Mouse (Mus musculus): ENCODE data around the gene Dlgap3. TPM values are rescaled to one million over a fixed set of nuclear protein-coding genes. Genes with fewer than 3 reads are reported as not detected.

Dlgap3 gene
- polyA plus RNA-seq, 1 experiment from 2014 or later: 0.57 TPM

DNA sequence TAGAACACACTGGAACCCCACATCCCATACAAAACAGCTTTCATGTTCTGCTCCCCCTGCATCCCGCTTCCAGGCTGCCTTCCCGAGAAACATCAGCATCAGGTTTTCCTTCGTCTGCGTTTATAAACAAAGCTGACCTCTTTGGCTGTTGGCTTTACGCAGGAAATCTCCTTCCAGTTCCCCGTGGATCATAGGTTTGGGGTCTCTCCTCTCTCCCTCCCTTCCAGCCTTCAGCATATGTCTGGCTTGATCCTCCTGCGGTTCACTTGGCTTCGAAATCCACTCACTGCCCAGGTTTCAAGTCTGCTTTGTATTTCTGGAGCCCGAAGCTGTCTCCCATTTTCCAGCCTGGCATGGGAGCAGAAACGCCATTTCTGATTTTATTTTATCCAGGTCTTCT, 54.3 kb downstream of the Dlgap3 start:
- Histone ChIP-seq H3K9me3 (no peaks in the 10 kb centered on the region), H3K9ac (no peak overlapping the region), H3K4me3 (no peak overlapping the region), H3K4me2 (no peak overlapping the region), H3K36me3 (no peaks in the 10 kb centered on the region), H3K4me1 (no peaks in the 10 kb centered on the region; the same call in 1 of the 2 replicates), H3K27ac (replicated peaks) (no peak overlapping the region), H3K27me3 (replicated peaks) (peaks cover 63% of the 10 kb centered on the region)
- WGBS: 37% methylated on average over 10 of the region's 10 CpGs
- ATAC-seq (ENCODE audit: extremely low read depth, insufficient number of reproducible peaks, low FRiP score, low TSS enrichment): no peak

DNA sequence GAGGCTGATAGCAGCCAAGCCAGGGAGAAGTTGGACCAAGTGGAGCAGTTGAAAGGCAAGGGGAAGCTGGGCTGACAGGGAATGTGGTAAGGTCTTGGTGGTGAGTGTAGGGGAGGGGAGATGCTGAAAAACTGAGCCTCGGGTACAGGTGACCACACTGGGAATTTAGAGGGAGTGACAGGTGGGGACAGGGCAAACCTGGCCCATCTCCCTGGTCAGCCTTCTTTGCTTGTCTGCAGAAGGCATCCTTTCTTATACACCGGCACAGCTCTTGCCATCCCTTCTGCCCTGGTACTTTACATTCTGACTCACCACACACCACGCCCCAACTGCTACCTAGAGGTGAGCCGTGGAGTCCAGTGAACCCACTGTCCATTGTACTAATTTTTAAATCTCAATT, 54.8 kb downstream of the Dlgap3 start:
- 62% methylated on average over 4 of the region's 4 CpGs for WGBS
- Histone ChIP-seq H3K27ac (replicated peaks) (no peak overlapping the region), H3K4me2 (no peak overlapping the region), H3K36me3 (no peaks in the 10 kb centered on the region), H3K27me3 (replicated peaks) (peaks cover 68% of the 10 kb centered on the region), H3K4me1 (no peaks in the 10 kb centered on the region; the same call in 1 of the 2 replicates), H3K9me3 (no peaks in the 10 kb centered on the region), H3K4me3 (no peak overlapping the region), H3K9ac (no peak overlapping the region)
- no peak for ATAC-seq (ENCODE audit: extremely low read depth, insufficient number of reproducible peaks, low FRiP score, low TSS enrichment)

DNA sequence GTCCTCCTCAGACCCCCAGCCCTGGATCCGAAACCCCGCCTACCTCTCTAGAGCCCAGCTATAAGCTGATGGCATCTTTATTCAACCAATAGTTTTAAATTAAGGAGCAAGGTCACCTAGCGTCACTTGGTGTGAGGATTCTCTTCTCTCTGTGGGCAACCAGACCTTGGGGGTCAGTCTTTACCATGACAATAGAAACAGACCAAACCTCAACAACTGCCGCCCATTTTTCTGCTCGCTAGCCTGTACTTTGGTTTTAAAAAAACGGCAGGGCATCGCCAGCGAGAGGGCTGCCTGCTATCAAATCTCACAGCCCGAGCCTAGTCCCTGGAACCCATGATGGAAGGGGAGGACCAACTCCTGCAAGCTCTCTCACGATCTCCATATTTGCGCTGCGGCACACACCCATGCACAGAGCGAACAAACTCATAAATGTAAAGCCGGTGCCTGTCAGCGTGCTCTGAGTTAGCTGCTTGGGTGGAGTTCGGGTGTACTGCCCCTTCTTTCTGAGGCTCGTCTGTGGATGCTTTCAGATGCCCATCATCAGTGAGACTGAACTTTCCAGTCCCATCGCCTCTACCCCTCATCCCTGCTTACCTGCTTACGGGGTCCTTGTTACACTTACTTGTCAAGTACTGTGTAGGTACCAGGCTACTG, 55.6 kb downstream of the Dlgap3 start:
- Histone ChIP-seq H3K27me3 (replicated peaks) (peaks cover 76% of the 10 kb centered on the region), H3K4me2 (no peak overlapping the region), H3K9me3 (no peaks in the 10 kb centered on the region), H3K9ac (no peak overlapping the region), H3K36me3 (no peaks in the 10 kb centered on the region), H3K4me1 (no peaks in the 10 kb centered on the region; the same call in 1 of the 2 replicates), H3K27ac (replicated peaks) (no peak overlapping the region), H3K4me3 (0 out of 2 replicates have a peak overlapping the region, but pooled peaks have one; percentile 1)
- WGBS: 21% methylated on average over 19 of the region's 19 CpGs
- ATAC-seq (ENCODE audit: extremely low read depth, insufficient number of reproducible peaks, low FRiP score, low TSS enrichment): no peak

DNA sequence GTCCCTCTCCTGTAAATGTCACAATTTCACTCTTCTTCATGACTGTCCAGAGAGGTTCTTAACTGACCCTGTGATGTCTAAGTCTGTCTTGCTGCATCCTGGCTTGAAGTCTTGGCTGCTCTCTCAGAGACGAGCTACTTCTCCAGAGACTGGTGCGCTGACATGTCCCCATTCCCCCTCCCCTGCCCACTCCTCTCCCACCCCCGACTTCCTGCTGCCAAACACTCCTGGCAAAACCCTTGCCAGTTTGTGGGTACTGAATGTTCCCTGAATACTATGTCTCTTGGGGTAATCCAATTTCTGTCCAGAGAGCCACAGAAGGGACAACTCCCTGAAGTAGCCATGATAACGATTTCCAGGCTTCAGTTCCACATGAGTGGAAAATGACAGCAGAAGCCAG, 57.1 kb downstream of the Dlgap3 start:
- Histone ChIP-seq H3K9me3 (no peaks in the 10 kb centered on the region), H3K27me3 (replicated peaks) (peaks cover 85% of the 10 kb centered on the region), H3K4me1 (no peaks in the 10 kb centered on the region; the same call in 1 of the 2 replicates), H3K4me3 (no peak overlapping the region), H3K9ac (no peak overlapping the region), H3K36me3 (no peaks in the 10 kb centered on the region), H3K27ac (replicated peaks) (no peak overlapping the region), H3K4me2 (no peak overlapping the region)
- no peak for ATAC-seq (ENCODE audit: extremely low read depth, insufficient number of reproducible peaks, low FRiP score, low TSS enrichment)
- 42% methylated on average over 4 of the region's 4 CpGs for WGBS

DNA sequence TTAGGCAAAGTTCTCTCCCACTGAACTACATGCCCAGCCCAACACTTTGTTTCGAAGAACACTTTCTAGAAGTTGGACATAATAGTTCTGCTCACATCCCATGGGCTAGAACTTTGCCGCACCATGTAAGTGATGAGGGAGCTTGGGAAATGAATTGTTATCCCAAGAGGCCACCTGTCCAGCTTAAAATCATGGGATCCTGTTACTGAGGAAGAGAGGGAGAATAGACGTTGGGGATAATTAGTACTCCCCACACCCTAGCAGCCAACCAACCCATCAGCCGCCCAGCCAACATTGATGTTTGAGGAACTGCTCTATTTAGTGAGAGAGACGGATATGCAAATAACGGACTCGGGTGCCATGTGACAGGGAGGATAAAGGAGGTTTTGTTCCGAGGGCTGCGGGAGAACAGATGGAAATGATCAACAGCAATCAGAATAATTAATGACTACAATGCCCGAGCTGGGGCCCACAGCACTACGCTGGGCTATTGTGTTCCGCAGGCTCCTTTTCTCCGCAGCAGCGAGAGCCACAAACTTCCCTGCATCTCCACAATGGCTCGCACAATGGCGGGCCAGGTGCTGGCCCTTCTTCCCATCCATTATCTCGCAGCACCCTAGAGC, 58.2 kb downstream of the Dlgap3 start:
- WGBS: 38% methylated on average over 17 of the region's 17 CpGs
- Histone ChIP-seq H3K4me2 (no peak overlapping the region), H3K4me1 (no peaks in the 10 kb centered on the region; the same call in 1 of the 2 replicates), H3K9me3 (no peaks in the 10 kb centered on the region), H3K9ac (no peak overlapping the region), H3K36me3 (no peaks in the 10 kb centered on the region), H3K27ac (replicated peaks) (no peak overlapping the region), H3K27me3 (replicated peaks) (peaks cover 91% of the 10 kb centered on the region), H3K4me3 (no peak overlapping the region)
- ATAC-seq (ENCODE audit: extremely low read depth, insufficient number of reproducible peaks, low FRiP score, low TSS enrichment): no peak

DNA sequence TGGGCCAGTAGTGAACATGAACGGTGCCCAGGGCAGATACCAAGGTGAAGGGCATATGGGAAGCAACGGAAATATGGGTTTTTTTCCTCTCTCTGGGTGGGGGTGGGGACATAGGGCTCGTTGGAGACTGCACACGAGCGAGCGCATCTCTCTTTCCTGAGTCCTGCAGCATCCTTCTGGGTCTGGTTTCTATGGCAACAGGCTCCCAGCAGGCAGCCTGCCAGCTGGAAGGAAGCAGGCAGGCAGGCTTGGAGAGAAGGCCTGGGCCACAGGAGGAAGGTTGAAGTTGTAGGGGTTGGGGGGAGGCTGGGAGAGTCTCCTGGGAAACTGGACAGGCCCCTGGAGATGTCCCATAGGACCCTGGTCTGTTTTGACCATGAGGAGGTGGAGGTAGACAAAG, 63.0 kb downstream of the Dlgap3 start:
- no peak overlapping the region for H3K4me2 ChIP-seq
- peaks cover 6% of the 10 kb centered on the region for H3K4me1 ChIP-seq
- peaks cover 86% of the 10 kb centered on the region for H3K27me3 ChIP-seq (replicated peaks)
- H3K9me3 ChIP-seq: no peaks in the 10 kb centered on the region
- ATAC-seq (ENCODE audit: extremely low read depth, insufficient number of reproducible peaks, low FRiP score, low TSS enrichment): no peak
- no peak overlapping the region for H3K27ac ChIP-seq (replicated peaks)
- no peak overlapping the region for H3K9ac ChIP-seq
- 41% methylated on average over 6 of the region's 6 CpGs for WGBS
- no peaks in the 10 kb centered on the region for H3K36me3 ChIP-seq
- H3K4me3 ChIP-seq: no peak overlapping the region

DNA sequence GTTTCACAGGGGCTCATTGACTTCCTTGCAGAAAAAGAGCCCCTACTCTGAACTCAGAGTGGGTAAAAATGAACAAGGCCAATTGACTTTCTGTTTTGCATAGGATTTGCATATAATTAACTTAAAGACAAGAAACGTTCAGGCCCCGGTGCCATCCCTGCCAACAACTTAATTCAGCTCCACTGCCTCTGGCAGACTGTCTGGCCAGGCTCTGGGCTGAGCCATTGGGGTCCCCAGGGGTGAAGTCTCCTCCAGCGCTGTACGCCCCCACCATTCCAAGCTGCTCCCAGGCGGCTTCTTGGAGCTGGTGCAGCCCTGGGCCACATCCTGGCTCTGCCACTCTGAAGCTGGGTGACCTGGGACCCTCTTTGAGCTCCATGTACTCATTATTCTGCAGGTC, 63.5 kb downstream of the Dlgap3 start:
- no peak overlapping the region for H3K9ac ChIP-seq
- 56% methylated on average over 5 of the region's 5 CpGs for WGBS
- no peaks in the 10 kb centered on the region for H3K9me3 ChIP-seq
- H3K4me1 ChIP-seq: peaks cover 6% of the 10 kb centered on the region
- H3K27me3 ChIP-seq (replicated peaks): peaks cover 86% of the 10 kb centered on the region
- H3K36me3 ChIP-seq: no peaks in the 10 kb centered on the region
- H3K4me3 ChIP-seq: no peak overlapping the region
- H3K27ac ChIP-seq (replicated peaks): no peak overlapping the region
- H3K4me2 ChIP-seq: no peak overlapping the region
- no peak for ATAC-seq (ENCODE audit: extremely low read depth, insufficient number of reproducible peaks, low FRiP score, low TSS enrichment)

DNA sequence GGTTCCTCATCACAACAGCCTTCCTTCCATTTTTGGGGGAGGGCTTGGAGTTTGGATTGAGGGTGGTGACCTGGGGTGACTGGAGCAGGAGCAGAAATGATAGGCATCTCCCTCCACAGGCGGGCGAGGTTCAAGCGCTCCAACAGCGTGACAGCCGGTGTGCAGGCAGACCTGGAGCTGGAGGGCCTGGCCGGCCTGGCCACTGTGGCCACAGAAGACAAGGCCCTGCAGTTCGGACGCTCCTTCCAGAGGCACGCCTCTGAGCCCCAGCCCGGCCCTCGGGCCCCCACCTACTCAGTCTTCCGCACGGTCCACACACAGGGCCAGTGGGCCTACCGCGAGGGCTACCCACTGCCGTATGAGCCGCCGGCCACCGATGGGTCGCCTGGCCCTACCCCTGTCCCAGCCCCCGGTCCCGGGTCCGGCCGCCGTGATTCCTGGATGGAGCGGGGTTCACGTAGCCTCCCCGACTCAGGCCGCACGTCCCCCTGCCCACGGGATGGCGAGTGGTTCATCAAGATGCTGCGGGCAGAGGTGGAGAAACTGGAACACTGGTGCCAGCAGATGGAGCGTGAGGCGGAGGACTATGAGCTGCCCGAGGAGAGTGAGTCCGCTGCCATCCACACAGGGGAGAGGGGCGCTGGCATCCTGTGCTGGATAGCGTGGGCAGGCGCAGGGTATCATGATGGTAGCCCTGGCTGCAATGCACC, 64.6 kb downstream of the Dlgap3 start:
- H3K4me3 ChIP-seq: no peak overlapping the region
- peaks cover 6% of the 10 kb centered on the region for H3K4me1 ChIP-seq
- ATAC-seq (ENCODE audit: extremely low read depth, insufficient number of reproducible peaks, low FRiP score, low TSS enrichment): no peak
- no peaks in the 10 kb centered on the region for H3K36me3 ChIP-seq
- H3K4me2 ChIP-seq: no peak overlapping the region
- H3K9ac ChIP-seq: no peak overlapping the region
- H3K27ac ChIP-seq (replicated peaks): no peak overlapping the region
- H3K27me3 ChIP-seq (replicated peaks): peaks cover 87% of the 10 kb centered on the region
- 78% methylated on average over 40 of the region's 40 CpGs for WGBS
- H3K9me3 ChIP-seq: no peaks in the 10 kb centered on the region

DNA sequence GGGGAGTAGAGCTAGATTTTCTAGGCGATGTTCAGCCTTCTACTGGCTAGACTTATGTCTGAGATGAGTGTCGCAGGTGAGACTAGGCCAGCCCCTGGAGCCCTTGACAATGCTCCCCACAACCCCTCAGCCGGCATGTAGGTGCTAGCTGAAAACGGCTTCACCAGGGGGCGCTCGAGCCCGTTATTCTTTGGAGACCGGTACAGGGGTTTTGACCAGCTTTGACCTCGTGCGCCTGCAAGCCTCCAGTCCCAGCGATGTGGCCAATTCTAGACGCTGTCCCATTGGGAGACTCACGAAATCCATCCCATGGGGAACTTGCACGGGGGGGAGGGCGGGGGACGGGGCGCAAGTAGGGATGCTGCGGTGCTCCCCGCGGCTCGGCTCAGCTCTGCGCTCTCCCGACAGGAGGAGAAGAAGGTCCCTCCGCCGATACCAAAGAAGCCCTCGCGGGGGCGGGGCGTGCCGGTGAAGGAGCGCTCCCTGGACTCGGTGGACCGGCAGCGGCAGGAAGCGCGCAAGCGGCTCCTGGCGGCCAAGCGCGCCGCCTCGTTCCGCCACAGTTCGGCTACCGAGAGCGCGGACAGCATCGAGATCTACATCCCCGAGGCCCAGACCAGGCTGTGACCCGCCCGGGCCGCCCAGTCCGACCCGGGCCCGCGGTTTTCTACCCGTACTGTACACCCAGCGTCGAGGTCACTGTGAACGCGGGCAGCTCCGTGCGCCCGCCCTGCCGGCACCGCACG, 66.9 kb downstream of the Dlgap3 start:
- ATAC-seq (ENCODE audit: extremely low read depth, insufficient number of reproducible peaks, low FRiP score, low TSS enrichment): no peak; the same call in 1 of the 2 replicates
- 1% methylated on average over 67 of the region's 67 CpGs for WGBS
- no peaks in the 10 kb centered on the region for H3K9me3 ChIP-seq
- peak overlapping the region; percentile 79 for H3K9ac ChIP-seq
- H3K4me2 ChIP-seq: peak overlapping the region; percentile 91
- peaks cover 86% of the 10 kb centered on the region for H3K27me3 ChIP-seq (replicated peaks)
- H3K4me1 ChIP-seq: peaks cover 6% of the 10 kb centered on the region
- no peaks in the 10 kb centered on the region for H3K36me3 ChIP-seq
- H3K4me3 ChIP-seq: peak overlapping the region; percentile 59
- no peak overlapping the region for H3K27ac ChIP-seq (replicated peaks)

DNA sequence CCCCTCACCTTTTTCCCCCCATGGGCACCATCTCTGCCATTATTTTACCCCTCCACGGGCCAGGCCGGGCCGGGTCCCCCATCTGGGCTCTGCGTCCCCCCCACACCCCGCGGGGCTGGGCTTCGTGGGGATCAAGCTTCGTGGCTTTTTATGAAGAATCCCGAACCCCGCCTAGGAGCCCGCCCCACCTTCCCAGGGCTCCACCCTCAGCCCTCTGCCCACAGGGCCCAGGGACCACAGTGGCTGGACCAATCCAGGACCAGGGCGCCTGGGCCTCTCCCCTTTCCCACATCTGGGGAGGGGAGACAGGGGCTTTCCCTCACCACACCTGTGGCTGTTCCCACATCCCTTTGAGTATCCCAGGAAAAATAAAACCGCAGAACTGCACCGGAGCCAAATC, 67.6 kb downstream of the Dlgap3 start:
- Histone ChIP-seq H3K27ac (replicated peaks) (no peak overlapping the region), H3K4me2 (peak overlapping the region; percentile 91), H3K4me1 (peaks cover 6% of the 10 kb centered on the region), H3K36me3 (no peaks in the 10 kb centered on the region), H3K27me3 (replicated peaks) (peaks cover 81% of the 10 kb centered on the region), H3K4me3 (peak overlapping the region; percentile 59), H3K9me3 (no peaks in the 10 kb centered on the region), H3K9ac (peak overlapping the region; percentile 79)
- 3% methylated on average over 14 of the region's 14 CpGs for WGBS
- no peak for ATAC-seq (ENCODE audit: extremely low read depth, insufficient number of reproducible peaks, low FRiP score, low TSS enrichment)

DNA sequence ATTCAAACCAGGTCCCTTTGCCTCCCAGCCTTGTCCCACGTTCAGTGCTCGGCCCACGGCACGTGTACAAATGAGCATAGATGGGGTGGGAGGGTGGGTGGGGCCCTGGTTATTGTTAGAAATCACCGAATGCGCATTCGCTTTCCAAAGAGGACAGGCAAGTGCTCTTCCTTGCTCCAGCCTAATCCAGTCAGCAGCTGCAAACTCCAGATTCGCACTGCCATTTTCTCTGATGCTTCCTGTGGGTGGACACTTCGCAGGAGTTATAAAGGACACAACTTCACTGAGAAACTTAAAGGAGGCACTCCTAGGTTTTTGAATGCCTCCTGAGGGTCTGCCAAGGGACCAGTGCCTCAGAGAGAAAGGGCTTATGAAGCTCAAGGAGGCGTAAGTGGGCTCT, 68.3 kb downstream of the Dlgap3 start:
- WGBS: 54% methylated on average over 10 of the region's 10 CpGs
- Histone ChIP-seq H3K4me3 (no peak overlapping the region), H3K27ac (replicated peaks) (no peak overlapping the region), H3K27me3 (replicated peaks) (peaks cover 75% of the 10 kb centered on the region), H3K36me3 (no peaks in the 10 kb centered on the region), H3K9ac (no peak overlapping the region), H3K4me2 (no peak overlapping the region), H3K4me1 (peaks cover 6% of the 10 kb centered on the region), H3K9me3 (no peaks in the 10 kb centered on the region)
- ATAC-seq (ENCODE audit: extremely low read depth, insufficient number of reproducible peaks, low FRiP score, low TSS enrichment): no peak

Measured in heart, embryonic 13.5 days (tissue).